Comparison of ENCODE assay signal across 11 mouse cellular contexts in genomic region chr17:31915756-31916460, GRCm38 (mm10).
DNase-seq lines count a peak whose midpoint lies in the region; TF ChIP-seq lines count a peak whose summit lies in the region.
"Had no signal": no experiment of that assay in that cellular context is flagged by ENCODE, and none has a peak within 500 bp of the region (broad histone marks: within the 10 kb centered on the region; RNA-seq: fewer than 3 reads in every experiment).

No protein-coding gene starts in this region.

- H3K27me3 ChIP-seq in kidney, adult 2 months (replicated peaks; ENCODE audit: control insufficient read depth, insufficient read depth, low read length), result no peaks in the 10 kb centered on the region
- H3K27me3 ChIP-seq: embryonic facial prominence, embryonic 12.5 days had no signal

- WGBS in kidney, adult 2 months, result 53% methylated on average over 18 of the region's 18 CpGs
- WGBS in lung, adult 2 months, result 54% methylated on average over 18 of the region's 18 CpGs

- no peaks in the 10 kb centered on the region for H3K4me1 ChIP-seq in kidney, adult 2 months (ENCODE audit: control insufficient read depth, insufficient read depth, low read length)
- peaks cover 21% of the 10 kb centered on the region for H3K4me1 ChIP-seq in lung, adult 2 months (ENCODE audit: control insufficient read depth, insufficient read depth, low read length)

- peak; percentile 37; the same call in 1 of the 2 replicates for TF ChIP-seq CTCF in gastrocnemius, adult 2 months (IDR thresholded peaks at IDR 0.05)
- no peak; the same call in 1 of the 2 replicates for TF ChIP-seq CTCF in kidney, adult 2 months (conservative IDR thresholded peaks at IDR 0.05; ENCODE audit: insufficient read depth, insufficient read length, low read depth, low read length)
- TF ChIP-seq CTCF in lung, adult 2 months (IDR thresholded peaks at IDR 0.05; ENCODE audit: insufficient read depth, low read length), result peak; percentile 32

- H3K36me3 ChIP-seq in kidney, adult 2 months (ENCODE audit: control insufficient read depth, insufficient read depth, low read length), result no peaks in the 10 kb centered on the region
- H3K36me3 ChIP-seq: embryonic facial prominence, embryonic 12.5 days had no signal

- no peak for TF ChIP-seq POLR2A in kidney, adult 2 months (IDR thresholded peaks at IDR 0.05; ENCODE audit: low read depth, low read length)
- TF ChIP-seq POLR2A in lung, adult 2 months (IDR thresholded peaks at IDR 0.05; ENCODE audit: borderline replicate concordance, extremely low read depth, low read depth, low read length), result peak; percentile 45; the same call in 1 of the 2 replicates

- DNase-seq in gastrocnemius, adult 2 months, result peak; percentile 81
- no peak for DNase-seq in gastrocnemius, postnatal 36 days
- peak; percentile 83 for DNase-seq in MN1 (ENCODE audit: low spot score)
- DNase-seq in kidney, adult 2 months, result peak; percentile 76
- peak; percentile 82 for DNase-seq in lung, adult 2 months
- DNase-seq in spleen, postnatal 4 days (ENCODE audit: low spot score in 2 of 2), result no peak
- DNase-seq in left cerebral cortex, adult 9 months (ENCODE audit: low spot score in 2 of 2), result no peak
- DNase-seq in right cerebral cortex, postnatal 25 days, result no peak
- DNase-seq: B cell, adult 2 months; heart, postnatal 36 days had no signal

- H3K27ac ChIP-seq in gastrocnemius, adult 2 months, result peak overlapping the region; percentile 95
- no peak overlapping the region for H3K27ac ChIP-seq in kidney, adult 2 months (ENCODE audit: insufficient read depth, low read depth, low read length)
- H3K27ac ChIP-seq: embryonic facial prominence, embryonic 12.5 days had no signal

- intact Hi-C loops in gastrocnemius, adult 2 months (cut with DNase I), result loop anchor here (5.0 kb wide), 1 partner anchor 59 kb away; the partner anchor contains the start of gene Sik1
- intact Hi-C loops in gastrocnemius, postnatal 36 days (cut with DNase I), result loop anchor here (2.0 to 5.0 kb wide), 2 partner anchors 21 to 59 kb away; partner anchors contain the start of gene Sik1

- H3K4me3 ChIP-seq in gastrocnemius, adult 2 months, result peak overlapping the region; percentile 35
- no peak overlapping the region for H3K4me3 ChIP-seq in kidney, adult 2 months (ENCODE audit: insufficient read depth, low read depth, low read length)
- H3K4me3 ChIP-seq in lung, adult 2 months (replicated peaks; ENCODE audit: extremely low read depth, low read depth, low read length), result no peak overlapping the region
- H3K4me3 ChIP-seq: embryonic facial prominence, embryonic 12.5 days had no signal

Comparison
In these comparisons a context has a peak if more than half of its experiments do, and no peak if none do; other contexts are left out.
1. DNase-seq: peak in gastrocnemius, adult 2 months (single experiment), MN1 (single experiment), kidney, adult 2 months (single experiment) and lung, adult 2 months (single experiment); none in gastrocnemius, postnatal 36 days (0 of 2), spleen, postnatal 4 days (0 of 2), left cerebral cortex, adult 9 months (0 of 2) and right cerebral cortex, postnatal 25 days (single experiment).